Comparison of ENCODE assay signal across 9 mouse cellular contexts in the genomic region with DNA sequence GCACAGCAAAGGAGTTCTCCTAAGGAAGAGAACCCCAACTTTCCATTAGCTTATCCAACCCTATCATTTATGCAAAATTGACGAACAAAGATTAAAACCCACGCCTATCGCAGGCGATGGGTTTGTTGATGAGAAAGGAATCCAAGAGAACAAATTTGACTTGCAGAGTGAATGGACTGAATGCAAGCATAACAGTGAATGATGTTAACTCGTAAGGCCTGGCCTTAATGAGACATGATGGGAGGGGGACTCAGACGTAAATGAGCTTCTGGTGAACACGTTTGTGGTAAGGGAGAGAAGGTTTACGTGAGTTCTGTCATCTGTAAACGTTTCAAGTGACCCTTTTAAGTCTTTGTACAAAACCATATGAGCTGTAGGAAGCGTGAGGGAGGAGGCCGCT. TPM values are rescaled to one million over a fixed set of nuclear protein-coding genes. Genes with fewer than 3 reads are reported as not detected.
DNase-seq lines count a peak whose midpoint lies in the region; ATAC-seq and TF ChIP-seq lines count a peak whose summit lies in the region.
"Had no signal": no experiment of that assay in that cellular context is flagged by ENCODE, and none has a peak within 500 bp of the region (broad histone marks: within the 10 kb centered on the region; RNA-seq: fewer than 3 reads in every experiment).

No protein-coding gene starts in this region.

- H3K27ac ChIP-seq in kidney, embryonic 14.5 days (ENCODE audit: low read depth, low read length), result no peak overlapping the region
- no peak overlapping the region for H3K27ac ChIP-seq in kidney, adult 2 months (ENCODE audit: insufficient read depth, low read depth, low read length)
- H3K27ac ChIP-seq in embryonic facial prominence, embryonic 15.5 days (replicated peaks), result no peak overlapping the region
- no peak overlapping the region for H3K27ac ChIP-seq in hindbrain, postnatal 0 days
- no peak overlapping the region for H3K27ac ChIP-seq in midbrain, embryonic 14.5 days (replicated peaks; ENCODE audit: low read depth, low read length)

- H3K4me1 ChIP-seq in kidney, embryonic 14.5 days (ENCODE audit: control insufficient read depth, insufficient read depth, low read length), result peaks cover 7% of the 10 kb centered on the region; the same call in 1 of the 2 replicates
- 0 out of 2 replicates have a peak, but pooled peaks cover 4% of the 10 kb centered on the region for H3K4me1 ChIP-seq in kidney, adult 2 months (ENCODE audit: control insufficient read depth, insufficient read depth, low read length)
- H3K4me1 ChIP-seq in embryonic facial prominence, embryonic 15.5 days, result peaks cover 22% of the 10 kb centered on the region
- H3K4me1 ChIP-seq in hindbrain, postnatal 0 days (ENCODE audit: insufficient read depth, low read length), result peaks cover 4% of the 10 kb centered on the region; the same call in 1 of the 2 replicates
- H3K4me1 ChIP-seq in midbrain, embryonic 14.5 days (ENCODE audit: control insufficient read depth, insufficient read depth, low read length), result peaks cover 13% of the 10 kb centered on the region

- H3K9ac ChIP-seq in kidney, embryonic 14.5 days (ENCODE audit: low read depth, low read length), result no peak overlapping the region
- no peak overlapping the region for H3K9ac ChIP-seq in embryonic facial prominence, embryonic 15.5 days
- H3K9ac ChIP-seq in hindbrain, postnatal 0 days (replicated peaks; ENCODE audit: low read length), result no peak overlapping the region
- peak overlapping the region; percentile 61; the same call in 1 of the 2 replicates for H3K9ac ChIP-seq in midbrain, embryonic 14.5 days (replicated peaks; ENCODE audit: low read length)

- no peaks in the 10 kb centered on the region for H3K9me3 ChIP-seq in kidney, embryonic 14.5 days (ENCODE audit: control insufficient read depth, low read length)
- no peaks in the 10 kb centered on the region for H3K9me3 ChIP-seq in embryonic facial prominence, embryonic 15.5 days (replicated peaks)
- no peaks in the 10 kb centered on the region for H3K9me3 ChIP-seq in hindbrain, postnatal 0 days (ENCODE audit: low read length)
- H3K9me3 ChIP-seq in midbrain, embryonic 14.5 days (ENCODE audit: control insufficient read depth, low read length), result no peaks in the 10 kb centered on the region

- no peak for TF ChIP-seq CTCF in kidney, adult 2 months (conservative IDR thresholded peaks at IDR 0.05; ENCODE audit: insufficient read depth, insufficient read length, low read depth, low read length)
- no peak for TF ChIP-seq CTCF in hindbrain, postnatal 0 days (IDR thresholded peaks at IDR 0.05; ENCODE audit: low read depth)

- peak overlapping the region; percentile 59 for H3K4me3 ChIP-seq in kidney, embryonic 14.5 days (ENCODE audit: low read length)
- H3K4me3 ChIP-seq in kidney, adult 2 months (ENCODE audit: insufficient read depth, low read depth, low read length), result no peak overlapping the region
- peak overlapping the region; percentile 55 for H3K4me3 ChIP-seq in embryonic facial prominence, embryonic 15.5 days (replicated peaks)
- H3K4me3 ChIP-seq in hindbrain, postnatal 0 days (ENCODE audit: low read length), result peak overlapping the region; percentile 62
- peak overlapping the region; percentile 52 for H3K4me3 ChIP-seq in midbrain, embryonic 14.5 days (replicated peaks; ENCODE audit: low read depth, low read length)

- no peaks in the 10 kb centered on the region for H3K36me3 ChIP-seq in kidney, embryonic 14.5 days (ENCODE audit: control insufficient read depth, insufficient read depth, low read length)
- H3K36me3 ChIP-seq in kidney, adult 2 months (ENCODE audit: control insufficient read depth, insufficient read depth, low read length), result no peaks in the 10 kb centered on the region
- H3K36me3 ChIP-seq in embryonic facial prominence, embryonic 15.5 days, result no peaks in the 10 kb centered on the region
- no peaks in the 10 kb centered on the region for H3K36me3 ChIP-seq in hindbrain, postnatal 0 days (ENCODE audit: insufficient read depth, low read length)
- no peaks in the 10 kb centered on the region for H3K36me3 ChIP-seq in midbrain, embryonic 14.5 days (ENCODE audit: control insufficient read depth, insufficient read depth, low read length)

- DNase-seq in kidney, adult 2 months, result no peak
- no peak for DNase-seq in hindbrain, postnatal 0 days (ENCODE audit: low spot score)
- DNase-seq in midbrain, embryonic 14.5 days, result peak; percentile 22
- DNase-seq in cerebellum, adult 9-10 months, result no peak
- DNase-seq in adrenal gland, postnatal 10 days, result no peak
- DNase-seq in gastrocnemius, postnatal 36 days, result no peak
- DNase-seq: gastrocnemius, postnatal 25 days had no signal

- no peak for ATAC-seq in kidney, embryonic 14.5 days (ENCODE audit: low FRiP score, low TSS enrichment)
- no peak for ATAC-seq in embryonic facial prominence, embryonic 15.5 days (ENCODE audit: insufficient number of reproducible peaks, low FRiP score, low TSS enrichment, low read depth)
- ATAC-seq in hindbrain, postnatal 0 days, result no peak
- ATAC-seq in midbrain, embryonic 14.5 days (ENCODE audit: low FRiP score, low TSS enrichment), result no peak

- peaks cover 25% of the 10 kb centered on the region for H3K27me3 ChIP-seq in kidney, embryonic 14.5 days (ENCODE audit: control insufficient read depth, insufficient read depth, low read length)
- H3K27me3 ChIP-seq in kidney, adult 2 months (replicated peaks; ENCODE audit: control insufficient read depth, insufficient read depth, low read length), result no peaks in the 10 kb centered on the region
- peaks cover 22% of the 10 kb centered on the region; the same call in 1 of the 2 replicates for H3K27me3 ChIP-seq in embryonic facial prominence, embryonic 15.5 days
- H3K27me3 ChIP-seq in hindbrain, postnatal 0 days (ENCODE audit: insufficient read depth, low read length), result no peaks in the 10 kb centered on the region
- H3K27me3 ChIP-seq in midbrain, embryonic 14.5 days (ENCODE audit: control insufficient read depth, insufficient read depth, low read length), result peaks cover 23% of the 10 kb centered on the region; the same call in 1 of the 2 replicates

- peak overlapping the region; percentile 98 for H3K4me2 ChIP-seq in kidney, embryonic 14.5 days (replicated peaks; ENCODE audit: low read depth, low read length)
- peak overlapping the region; percentile 94 for H3K4me2 ChIP-seq in embryonic facial prominence, embryonic 15.5 days (replicated peaks)
- H3K4me2 ChIP-seq in hindbrain, postnatal 0 days (ENCODE audit: low read depth, low read length), result peak overlapping the region; percentile 99
- peak overlapping the region; percentile 91 for H3K4me2 ChIP-seq in midbrain, embryonic 14.5 days (ENCODE audit: low read length)

- intact Hi-C loops in gastrocnemius, postnatal 36 days (cut with DNase I), result no loop called here

- WGBS in kidney, embryonic 14.5 days, result 7% methylated on average over 11 of the region's 11 CpGs
- WGBS in kidney, adult 2 months, result 54% methylated on average over 11 of the region's 11 CpGs
- 12% methylated on average over 11 of the region's 11 CpGs for WGBS in embryonic facial prominence, embryonic 15.5 days
- WGBS in hindbrain, postnatal 0 days, result 16% methylated on average over 11 of the region's 11 CpGs
- WGBS in midbrain, embryonic 14.5 days, result 6% methylated on average over 11 of the region's 11 CpGs

- no peak for TF ChIP-seq POLR2A in kidney, adult 2 months (IDR thresholded peaks at IDR 0.05; ENCODE audit: low read depth, low read length)

RNA-seq across cellular contexts. Expression of a gene that starts 1.2 kb away (rescaled TPM):
- polyA plus RNA-seq in kidney, embryonic 14.5 days (2014; fragmentation: Nextera tagmentation; extraction: Ambion mirVana), result 2.7 and 5.1 TPM in 2 replicates
- 3.6 and 4.0 TPM in 2 replicates for polyA plus RNA-seq in kidney, adult 2 months (2012; rRNA removed)
- polyA plus RNA-seq in embryonic facial prominence, embryonic 15.5 days (2015; fragmentation: Nextera tagmentation; extraction: Ambion mirVana), result 2.3 and 3.1 TPM in 2 replicates
- total RNA-seq in hindbrain, postnatal 0 days (2014; rRNA removed), result 6.3 and 6.6 TPM in 2 replicates
- 2.5 and 3.0 TPM in 2 replicates for polyA plus RNA-seq in hindbrain, postnatal 0 days (2015; fragmentation: Nextera tagmentation; extraction: Ambion mirVana)
- polyA plus RNA-seq in midbrain, embryonic 14.5 days (2014; fragmentation: Nextera tagmentation; extraction: Ambion mirVana), result 3.7 and 3.8 TPM in 2 replicates
- total RNA-seq in adrenal gland, postnatal 10 days (2021), result 1 to 10 TPM; 2.6 to 2.8 TPM
- total RNA-seq in gastrocnemius, postnatal 36 days (2021), result 1 to 10 TPM; 1.0 to 1.8 TPM
